Mouse (Mus musculus) spleen, adult 2 months (tissue): ENCODE data around the gene Mical2. TPM values are rescaled to one million over a fixed set of nuclear protein-coding genes. Genes with fewer than 3 reads are reported as not detected.

Source experiments
- DNase-seq, 2 experiments: peaks; one replicate each; pipeline versions ENCODE4 v3.0.0 to v3.0.0-alpha.2; 2012 to 2021; ENCODE audit warnings: low spot score in 2 of 2, low read depth in 1 of 2
- H3K27ac ChIP-seq: fragments of 200-500 bp; 2 replicates; pipeline ENCODE4 v1.5.1; 2012; ENCODE audit warnings: low read length, inconsistent platforms; ENCODE audit not compliant: insufficient read depth
- H3K27me3 ChIP-seq: fragments of 200-500 bp; 2 replicates; pipeline ENCODE4 v1.6.1; 2012; ENCODE audit warnings: mild to moderate bottlenecking, moderate library complexity, low read length, inconsistent platforms; ENCODE audit not compliant: control insufficient read depth, insufficient read depth
- H3K36me3 ChIP-seq: fragments of 200-500 bp; 2 replicates; pipeline ENCODE4 v1.6.1; 2012; ENCODE audit warnings: mild to moderate bottlenecking, low read length, inconsistent platforms; ENCODE audit not compliant: control insufficient read depth, insufficient read depth
- H3K4me1 ChIP-seq: fragments of 200-500 bp; 2 replicates; pipeline ENCODE4 v1.6.1; 2011; ENCODE audit warnings: inconsistent platforms; ENCODE audit not compliant: control insufficient read depth, insufficient read depth, insufficient read length
- H3K4me3 ChIP-seq: fragments of 200-500 bp; 2 replicates; pipeline ENCODE4 v1.5.1; 2011; ENCODE audit warnings: mild to moderate bottlenecking, inconsistent platforms; ENCODE audit not compliant: insufficient read depth, insufficient read length; ENCODE audit errors: extremely low read depth
- CTCF ChIP-seq: fragments of 200-500 bp; IDR thresholded peaks from 2 replicates; pipeline ENCODE4 v1.5.1; 2011; ENCODE audit warnings: mild to moderate bottlenecking, inconsistent platforms; ENCODE audit not compliant: insufficient read depth, insufficient read length, insufficient replicate concordance; ENCODE audit errors: extremely low read depth
- POLR2A ChIP-seq: fragments of 200-500 bp; IDR thresholded peaks from 2 replicates; pipeline ENCODE4 v1.6.1; 2011; ENCODE audit warnings: low read depth, low read length, inconsistent platforms
- WGBS: fragments of 180-500 bp; shearing (Covaris S2); methylation state at CpG from one replicate; pipeline ENCODE4 v1.1.7; 2018; 5-methylcytosine and 5-hydroxymethylcytosine counted together
- polyA plus RNA-seq: library from polyadenylated mRNA; depleted of rRNA; stranded (reverse); fragments of >200 nt; gene quantifications from 2 replicates; pipeline ENCODE4 v1.2.3, GENCODE M21; 2012

Mical2 gene
- polyA plus RNA-seq, 1 experiment: 3.1 TPM

GRCm38 (mm10) chr7:112240748-112241147 is 15.1 kb downstream of the Mical2 start:
- H3K36me3 ChIP-seq: no peaks in the 10 kb centered on the region
- 30% methylated on average over 2 of the region's 2 CpGs for WGBS
- H3K27me3 ChIP-seq: no peaks in the 10 kb centered on the region
- DNase-seq: no peak
- H3K27ac ChIP-seq: no peak overlapping the region
- TF ChIP-seq CTCF (no peak), POLR2A (no peak)
- H3K4me3 ChIP-seq: no peak overlapping the region
- no peaks in the 10 kb centered on the region for H3K4me1 ChIP-seq

DNA sequence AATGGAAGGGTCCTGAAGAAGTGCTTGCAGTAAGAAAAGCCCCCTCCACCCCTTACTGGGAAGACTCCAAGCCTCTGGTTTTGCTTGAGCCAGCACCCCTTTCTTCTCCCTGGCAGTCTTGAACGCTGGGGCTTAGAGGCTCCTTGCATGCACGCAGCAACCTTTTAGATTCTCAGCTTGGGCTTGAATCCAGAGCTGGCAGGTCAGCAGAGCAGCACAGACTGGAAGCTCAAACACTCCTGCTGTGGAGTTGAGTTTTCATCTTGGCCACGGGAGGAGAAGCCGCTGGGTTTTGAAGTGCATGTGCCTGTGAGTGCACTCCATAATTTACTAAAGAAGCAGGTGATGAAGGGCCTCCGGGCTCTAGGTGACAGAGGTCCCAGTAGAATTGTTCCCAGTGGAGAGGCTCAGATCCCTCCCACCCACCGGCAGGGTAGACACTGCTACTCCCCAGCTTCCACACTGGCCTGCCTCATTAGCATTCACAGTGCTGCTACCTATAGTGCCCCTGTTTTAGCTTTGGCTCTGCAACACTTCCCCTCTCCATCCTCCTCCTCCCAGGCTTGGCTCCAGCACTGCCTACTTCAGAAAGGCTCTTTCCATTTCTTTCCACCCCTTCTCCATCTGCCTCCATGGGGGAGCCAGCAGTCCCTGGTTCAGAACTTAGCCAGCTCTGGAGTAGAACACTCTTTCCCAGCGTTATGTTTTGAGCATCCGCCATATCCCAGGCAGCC is 15.7 kb downstream of the Mical2 start:
- Histone ChIP-seq H3K27me3 (no peaks in the 10 kb centered on the region), H3K4me1 (no peaks in the 10 kb centered on the region), H3K27ac (no peak overlapping the region), H3K36me3 (no peaks in the 10 kb centered on the region), H3K4me3 (no peak overlapping the region)
- 73% methylated on average over 8 of the region's 8 CpGs for whole genome bisulfite sequencing
- DNase-seq: no peak
- TF ChIP-seq POLR2A (no peak), CTCF (no peak)

DNA sequence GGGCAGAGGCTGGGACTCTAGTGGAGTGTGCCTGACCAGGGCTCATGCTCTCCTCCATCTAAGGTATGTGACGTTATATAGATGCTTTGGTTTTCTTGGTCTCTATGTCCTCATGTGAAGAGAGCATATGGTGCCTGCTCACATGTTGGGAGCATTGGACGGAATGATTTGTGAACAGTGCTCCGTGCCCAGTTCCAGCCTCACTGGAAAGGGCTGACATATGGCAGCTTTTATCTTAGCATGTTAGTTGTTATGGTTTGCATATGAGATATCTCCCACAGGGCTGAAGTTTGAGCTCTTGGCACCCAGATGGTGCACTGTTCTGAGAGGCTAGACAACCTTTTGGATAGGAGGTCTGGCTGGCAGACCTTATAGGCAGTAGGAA is 16.3 kb downstream of the Mical2 start:
- no peak for TF ChIP-seq CTCF
- no peak for TF ChIP-seq POLR2A
- Histone ChIP-seq H3K4me3 (no peak overlapping the region), H3K27me3 (no peaks in the 10 kb centered on the region), H3K4me1 (no peaks in the 10 kb centered on the region), H3K36me3 (no peaks in the 10 kb centered on the region), H3K27ac (no peak overlapping the region)
- WGBS: 92% methylated on average over 3 of the region's 3 CpGs
- no peak for DNase-seq

DNA sequence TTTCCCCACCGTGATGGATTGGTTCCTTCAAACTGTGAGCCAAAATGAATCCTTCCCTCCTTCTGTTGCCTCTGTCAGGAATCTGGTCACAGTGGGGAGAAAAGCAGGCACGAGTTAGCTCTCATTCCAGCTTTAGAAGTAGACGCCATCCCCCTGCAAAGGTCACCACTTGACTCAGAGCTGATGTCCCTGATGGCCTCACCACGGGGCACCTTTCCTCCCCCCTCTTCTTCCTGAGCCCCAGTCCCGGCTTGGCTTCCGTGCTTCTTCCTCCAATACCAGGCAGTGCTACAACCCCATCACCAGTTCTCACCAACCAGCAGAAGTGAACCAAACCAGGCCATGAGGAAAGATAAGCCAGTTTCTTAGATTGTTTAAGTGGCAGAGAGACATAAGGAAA is 16.9 kb downstream of the Mical2 start:
- no peaks in the 10 kb centered on the region for H3K36me3 ChIP-seq
- H3K27ac ChIP-seq: no peak overlapping the region
- H3K4me1 ChIP-seq: no peaks in the 10 kb centered on the region
- WGBS: 77% methylated on average over 6 of the region's 6 CpGs
- H3K4me3 ChIP-seq: no peak overlapping the region
- TF ChIP-seq CTCF (no peak), POLR2A (no peak)
- no peak for DNase-seq
- no peaks in the 10 kb centered on the region for H3K27me3 ChIP-seq

DNA sequence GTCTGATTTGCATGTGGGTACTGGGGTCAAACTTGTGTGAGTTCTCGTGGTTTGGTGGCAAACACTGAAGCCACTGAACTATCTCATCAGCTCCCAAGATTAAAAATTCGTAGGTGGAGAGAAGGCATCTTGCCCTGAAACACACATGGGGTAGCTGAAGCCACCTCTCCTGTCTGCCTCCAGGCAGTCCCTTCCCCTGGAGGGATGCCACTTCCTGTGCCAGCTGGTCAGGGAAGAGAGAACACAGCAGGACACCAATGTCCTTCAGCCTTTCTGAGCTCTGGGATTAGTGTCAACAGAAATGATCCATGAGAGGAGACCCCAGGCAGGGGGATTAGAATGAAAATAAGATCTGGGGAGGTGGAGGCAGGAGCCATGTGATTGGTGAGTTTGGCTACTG is 18.4 kb downstream of the Mical2 start:
- H3K4me1 ChIP-seq: no peaks in the 10 kb centered on the region
- no peak for DNase-seq
- no peak for TF ChIP-seq CTCF
- no peak for TF ChIP-seq POLR2A

GRCm38 (mm10) chr7:112244683-112245082 is 19.0 kb downstream of the Mical2 start:
- no peak for TF ChIP-seq CTCF
- no peak for TF ChIP-seq POLR2A
- Histone ChIP-seq H3K4me3 (no peak overlapping the region), H3K36me3 (no peaks in the 10 kb centered on the region), H3K4me1 (no peaks in the 10 kb centered on the region), H3K27me3 (no peaks in the 10 kb centered on the region), H3K27ac (no peak overlapping the region)
- 70% methylated on average over 6 of the region's 6 CpGs for WGBS
- DNase-seq: no peak

More for the DNA sequence above, 18.4 kb downstream of the Mical2 start:
- no peaks in the 10 kb centered on the region for H3K36me3 ChIP-seq
- no peaks in the 10 kb centered on the region for H3K27me3 ChIP-seq
- no peak overlapping the region for H3K4me3 ChIP-seq
- H3K27ac ChIP-seq: no peak overlapping the region
- 53% methylated on average over 2 of the region's 2 CpGs for WGBS

- DNase-seq: no peak
- H3K27me3 ChIP-seq: no peaks in the 10 kb centered on the region
- TF ChIP-seq CTCF (no peak), POLR2A (no peak)
- H3K36me3 ChIP-seq: no peaks in the 10 kb centered on the region
- 92% methylated on average over 4 of the region's 4 CpGs for WGBS
- H3K4me1 ChIP-seq: no peaks in the 10 kb centered on the region
- no peak overlapping the region for H3K4me3 ChIP-seq
- H3K27ac ChIP-seq: no peak overlapping the region
These were observed 20.3 kb downstream of the Mical2 start for GRCm38 (mm10) chr7:112245839-112246438.
